Mouse (Mus musculus) spleen, postnatal 0 days (tissue): ENCODE data around the gene Glis2. TPM values are rescaled to one million over a fixed set of nuclear protein-coding genes. Genes with fewer than 3 reads are reported as not detected.

Experiments
- polyA plus RNA-seq: library from polyadenylated mRNA; unstranded; fragments of >200 nt; fragmentation: Nextera tagmentation; extraction: Ambion mirVana; gene quantifications from 2 replicates; pipeline ENCODE4 v1.2.1, GENCODE M21; 2015

The Glis2 gene
- polyA plus RNA-seq = 9.8 and 10.2 TPM in 2 replicates

DNA sequence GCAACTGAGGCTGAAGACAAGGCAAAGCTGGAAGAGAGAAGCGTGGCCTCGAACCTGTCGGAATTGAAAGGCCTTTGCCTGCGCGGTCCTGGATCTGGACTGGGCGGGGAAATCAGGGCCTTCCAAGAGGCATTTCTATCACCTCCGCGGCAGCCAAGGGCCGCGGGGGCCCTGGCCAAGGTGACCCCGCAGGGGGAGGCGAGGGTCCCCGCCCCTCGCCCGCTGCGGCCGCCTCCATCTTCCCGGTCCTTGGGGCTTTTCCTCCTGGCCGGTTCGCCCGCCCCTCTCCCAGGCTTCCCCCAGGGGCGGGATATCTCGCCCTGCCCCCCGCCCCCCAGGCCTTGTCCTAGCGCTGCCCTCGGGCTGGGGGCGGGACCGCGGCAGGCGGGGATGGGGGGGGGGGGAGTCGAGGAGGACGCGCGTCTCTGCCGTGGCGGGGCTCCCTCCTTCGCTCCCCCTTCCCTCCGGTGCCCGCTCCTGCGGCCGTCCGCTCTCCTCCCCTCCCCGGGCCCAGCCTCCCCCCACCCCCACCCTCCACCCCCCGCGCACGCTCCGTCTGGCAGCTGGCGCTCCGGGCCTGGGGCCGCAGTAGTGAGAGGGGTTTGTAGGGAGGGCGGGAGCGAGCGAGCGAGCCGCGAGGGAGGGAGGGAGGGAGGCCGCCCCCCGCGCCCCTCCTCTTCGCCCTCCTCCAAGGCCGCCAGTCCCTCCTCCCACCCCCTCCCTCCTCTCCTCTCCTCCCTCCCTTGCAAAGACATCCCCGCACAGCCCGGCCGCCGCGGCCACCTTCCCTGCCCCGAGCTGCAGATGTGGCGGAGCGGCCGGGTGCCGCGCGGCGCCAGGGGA lies at the start of gene Glis2:
Glis2 (plus strand) TSS at position 743 of the 843 bp plus-strand sequence.

DNA sequence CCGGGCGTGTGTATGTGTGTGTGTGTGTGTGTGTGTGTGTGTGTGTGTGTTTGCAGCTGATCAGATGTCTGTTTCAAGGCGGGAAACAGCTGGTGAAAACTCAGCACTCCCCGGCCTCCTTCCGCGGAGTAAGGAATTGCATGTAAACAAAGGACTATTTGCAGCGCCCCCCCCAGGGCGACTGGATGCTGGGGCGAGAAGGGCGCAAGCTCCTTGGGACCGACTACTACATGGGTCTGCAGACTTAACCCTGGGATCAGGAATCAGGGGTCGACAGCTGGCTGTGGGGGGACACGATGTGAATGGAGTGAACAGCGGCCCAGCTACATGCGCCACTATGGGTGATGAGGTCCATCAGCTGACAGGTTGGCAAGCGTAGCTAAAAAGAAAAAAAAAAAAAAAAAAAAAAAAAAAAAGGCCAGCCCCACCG lies 34.8 kb upstream of the Glis2 start, which contains the start of gene Tfap4:
Tfap4 (minus strand) TSS at position 140 of the 430 bp plus-strand sequence.

GRCm38 (mm10) chr16:4624481-4625110 lies 30.1 kb downstream of the Glis2 start, which contains the start of gene Pam16:
Gene Pam16 (minus strand): TSS chr16:4624988.

DNA sequence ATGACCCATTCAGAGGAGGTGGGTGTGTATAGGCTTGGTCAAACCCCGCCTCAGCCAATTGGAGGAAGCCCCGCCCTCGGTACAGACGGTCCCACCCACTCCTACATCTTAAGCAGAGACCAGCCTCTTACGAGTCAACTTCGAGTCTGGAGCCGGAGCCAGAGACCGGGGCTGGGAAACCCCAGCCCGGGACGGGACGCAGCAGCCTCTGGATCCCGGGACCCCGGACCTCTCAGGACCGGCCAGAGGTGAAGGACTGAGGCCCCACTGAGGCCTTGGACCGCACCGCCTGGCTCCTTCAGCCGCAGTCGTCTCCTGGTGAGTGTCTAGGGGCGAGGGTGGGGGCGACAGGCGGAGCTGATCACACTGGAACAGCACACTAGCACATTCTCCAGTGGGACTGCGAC lies 45.3 kb downstream of the Glis2 start, which contains the start of the genes Vasn and Dnaja3:
Vasn (plus strand) TSS at position 111 of the 407 bp plus-strand sequence.
Dnaja3 (plus strand) TSS at position 159 of the 407 bp plus-strand sequence.

Other genes starting within 250 kb of the Glis2 start
- 0.83 and 0.96 TPM in 2 replicates for gene Adcy9, start 174.2 kb upstream of the Glis2 start, polyA plus RNA-seq
- 1.5 and 2.0 TPM in 2 replicates for gene Srl, start 52.9 kb upstream of the Glis2 start, polyA plus RNA-seq
- gene Tfap4, start 34.9 kb upstream of the Glis2 start, polyA plus RNA-seq = 10.5 and 11.2 TPM in 2 replicates
- gene Pam16, start 30.3 kb downstream of the Glis2 start, polyA plus RNA-seq = 66.8 and 69.2 TPM in 2 replicates
- gene Vasn, start 45.2 kb downstream of the Glis2 start, polyA plus RNA-seq = 7.3 and 8.3 TPM in 2 replicates
- gene Dnaja3, start 45.3 kb downstream of the Glis2 start, polyA plus RNA-seq = 36.9 and 37.4 TPM in 2 replicates
- 15.3 and 24.0 TPM in 2 replicates for gene Coro7, start 85.1 kb downstream of the Glis2 start, polyA plus RNA-seq
- gene Nmral1, start 124.6 kb downstream of the Glis2 start, polyA plus RNA-seq = 52.4 and 53.4 TPM in 2 replicates
- 33.7 and 40.2 TPM in 2 replicates for gene Hmox2, start 131.6 kb downstream of the Glis2 start, polyA plus RNA-seq
- 17.1 and 20.0 TPM in 2 replicates for gene Cdip1, start 195.6 kb downstream of the Glis2 start, polyA plus RNA-seq
- gene 4930562C15Rik, start 240.7 kb downstream of the Glis2 start, polyA plus RNA-seq = 0.15 and 0.16 TPM in 2 replicates